In genomic region chr4:62878927-62879326, GRCm38 (mm10) we compare ENCODE assay signal across 11 mouse cellular contexts.
DNase-seq lines count a peak whose midpoint lies in the region; ATAC-seq and TF ChIP-seq lines count a peak whose summit lies in the region.
"Had no signal": no experiment of that assay in that cellular context is flagged by ENCODE, and none has a peak within 500 bp of the region (broad histone marks: within the 10 kb centered on the region; RNA-seq: fewer than 3 reads in every experiment).

No protein-coding gene starts in this region.

- peak; percentile 23 for DNase-seq in gastrocnemius, adult 18-20 months (ENCODE audit: low spot score)
- DNase-seq in gastrocnemius, adult 8-10 months (ENCODE audit: low spot score in 2 of 2) = no peak
- peak; percentile 32 to 36 for DNase-seq in adrenal gland, postnatal 36 days
- DNase-seq in heart, adult 8-10 months (ENCODE audit: low spot score) = peak; percentile 72
- no peak for DNase-seq in thymus, adult 2 months
- no peak for DNase-seq in thymus, postnatal 25 days
- no peak for DNase-seq in cerebellum, adult 11-12 months

- 0 out of 2 replicates have a peak, but pooled peaks have one; percentile 20 for ATAC-seq in lung, embryonic 16.5 days (ENCODE audit: low read depth)

- H3K27me3 ChIP-seq in lung, embryonic 16.5 days (ENCODE audit: control insufficient read depth, insufficient read depth, low read depth, low read length) = no peaks in the 10 kb centered on the region
- no peaks in the 10 kb centered on the region for H3K27me3 ChIP-seq in thymus, adult 2 months (ENCODE audit: control insufficient read depth, insufficient read depth, low read length)
- H3K27me3 ChIP-seq: liver, embryonic 15.5 days had no signal

- no peak overlapping the region for H3K4me2 ChIP-seq in lung, embryonic 16.5 days (ENCODE audit: low read depth, low read length)
- H3K4me2 ChIP-seq: liver, embryonic 15.5 days had no signal

- no peak overlapping the region for H3K9ac ChIP-seq in lung, embryonic 16.5 days (ENCODE audit: low read length)
- H3K9ac ChIP-seq: liver, embryonic 15.5 days had no signal

- no peak for TF ChIP-seq CTCF in thymus, adult 2 months (IDR thresholded peaks at IDR 0.05; ENCODE audit: borderline replicate concordance, control insufficient read depth, extremely low read depth, insufficient read depth, low read length, poor library complexity)

- H3K4me3 ChIP-seq in lung, embryonic 16.5 days (ENCODE audit: low read length) = no peak overlapping the region
- no peak overlapping the region for H3K4me3 ChIP-seq in thymus, adult 2 months (ENCODE audit: control insufficient read depth, insufficient read depth, low read length)
- H3K4me3 ChIP-seq: left cerebral cortex, adult 2 months; liver, embryonic 15.5 days had no signal

- WGBS in lung, embryonic 16.5 days = 86% methylated on average over 3 of the region's 3 CpGs
- WGBS in thymus, adult 2 months = 88% methylated on average over 3 of the region's 3 CpGs

- H3K4me1 ChIP-seq in lung, embryonic 16.5 days (replicated peaks; ENCODE audit: control insufficient read depth, insufficient read depth, low read length) = no peaks in the 10 kb centered on the region
- H3K4me1 ChIP-seq in thymus, adult 2 months (replicated peaks; ENCODE audit: control insufficient read depth, insufficient read depth, low read length) = no peaks in the 10 kb centered on the region
- H3K4me1 ChIP-seq: liver, embryonic 15.5 days had no signal

- no peaks in the 10 kb centered on the region for H3K36me3 ChIP-seq in lung, embryonic 16.5 days (ENCODE audit: control insufficient read depth, insufficient read depth, low read length)
- H3K36me3 ChIP-seq in thymus, adult 2 months (ENCODE audit: control insufficient read depth, insufficient read depth, low read length) = no peaks in the 10 kb centered on the region
- H3K36me3 ChIP-seq: liver, embryonic 15.5 days had no signal

- no peak for TF ChIP-seq POLR2A in thymus, adult 2 months (IDR thresholded peaks at IDR 0.05; ENCODE audit: control insufficient read depth, extremely low read depth, insufficient read depth, low read length, poor library complexity)

- H3K27ac ChIP-seq in lung, embryonic 16.5 days (ENCODE audit: low read length) = no peak overlapping the region
- no peak overlapping the region for H3K27ac ChIP-seq in thymus, adult 2 months (ENCODE audit: control insufficient read depth, insufficient read depth, low read length)
- H3K27ac ChIP-seq: left cerebral cortex, adult 2 months; liver, embryonic 15.5 days; stomach, postnatal 0 days had no signal

- H3K9me3 ChIP-seq in lung, embryonic 16.5 days (ENCODE audit: control insufficient read depth, low read length) = no peaks in the 10 kb centered on the region
- H3K9me3 ChIP-seq: liver, embryonic 15.5 days had no signal

Comparison
In these comparisons a context has a peak if more than half of its experiments do, and no peak if none do; other contexts are left out.
1. DNase-seq: peak in gastrocnemius, adult 18-20 months (single experiment), adrenal gland, postnatal 36 days (2 of 2) and heart, adult 8-10 months (single experiment); none in gastrocnemius, adult 8-10 months (0 of 2), thymus, adult 2 months (single experiment), thymus, postnatal 25 days (single experiment) and cerebellum, adult 11-12 months (single experiment).